Mouse (Mus musculus) small intestine, adult 2 months (tissue): ENCODE data around the gene Ankrd10. TPM values are rescaled to one million over a fixed set of nuclear protein-coding genes. Genes with fewer than 3 reads are reported as not detected.
"Not testable (repeated sequence)": the region's sequence is repeated elsewhere in the genome, so short reads cannot be mapped to it uniquely, and the experiment has no call there.

ENCODE experiments used
- H3K27ac ChIP-seq: fragments of 200-500 bp; 2 replicates; pipeline ENCODE4 v1.5.1; 2012; ENCODE audit warnings: low read depth, low read length, control low read depth, inconsistent platforms; ENCODE audit not compliant: insufficient read depth
- H3K27me3 ChIP-seq: fragments of 200-500 bp; 2 replicates; pipeline ENCODE4 v1.6.1; 2012; ENCODE audit warnings: mild to moderate bottlenecking, moderate library complexity, low read length, inconsistent platforms; ENCODE audit not compliant: control insufficient read depth, insufficient read depth
- H3K36me3 ChIP-seq: fragments of 200-500 bp; 2 replicates; pipeline ENCODE4 v1.6.1; 2012; ENCODE audit warnings: mild to moderate bottlenecking, low read length, control low read depth, inconsistent platforms; ENCODE audit not compliant: control insufficient read depth, insufficient read depth
- H3K4me1 ChIP-seq: fragments of 200-500 bp; 2 replicates; pipeline ENCODE4 v1.6.1; 2012; ENCODE audit warnings: low read length, inconsistent platforms, mixed read lengths; ENCODE audit not compliant: control insufficient read depth, insufficient read depth, insufficient read length
- H3K4me3 ChIP-seq: fragments of 200-500 bp; 2 replicates; pipeline ENCODE4 v1.5.1; 2012; ENCODE audit warnings: low read depth, mild to moderate bottlenecking, control low read depth, inconsistent platforms, low read length, moderate library complexity
- CTCF ChIP-seq: fragments of 200-500 bp; IDR thresholded peaks from 2 replicates; pipeline ENCODE4 v1.5.1; 2012; ENCODE audit warnings: low read depth, mild to moderate bottlenecking, control low read depth, inconsistent platforms, low read length, moderate library complexity, mixed read lengths; ENCODE audit not compliant: insufficient replicate concordance, insufficient read length; ENCODE audit errors: extremely low read depth
- POLR2A ChIP-seq: fragments of 200-500 bp; IDR thresholded peaks from 2 replicates; pipeline ENCODE4 v1.6.1; 2012; ENCODE audit warnings: low read depth, mild to moderate bottlenecking, control low read depth, inconsistent platforms, low read length, moderate library complexity
- WGBS: fragments of 180-500 bp; shearing (Covaris S2); methylation state at CpG from one replicate; pipeline ENCODE4 v1.1.7; 2018; 5-methylcytosine and 5-hydroxymethylcytosine counted together
- polyA plus RNA-seq: library from polyadenylated mRNA; depleted of rRNA; stranded (reverse); fragments of >200 nt; gene quantifications from 2 replicates; pipeline ENCODE4 v1.2.3, GENCODE M21; 2012; rRNA removed

Ankrd10 gene
- 27.3 and 40.4 TPM in 2 replicates for polyA plus RNA-seq

- under 1% methylated on average over 40 of the region's 40 CpGs for WGBS
- peaks cover 4% of the 10 kb centered on the region for H3K4me1 ChIP-seq
- peaks cover 6% of the 10 kb centered on the region; the same call in 1 of the 2 replicates for H3K36me3 ChIP-seq
- H3K27me3 ChIP-seq = no peaks in the 10 kb centered on the region
- no peak for TF ChIP-seq CTCF
- peak; percentile 79; the same call in 1 of the 2 replicates for TF ChIP-seq POLR2A
- peak within 1 kb of the TSS; percentile 82 for H3K4me3 ChIP-seq
- H3K27ac ChIP-seq = peak within 1 kb of the TSS; percentile 88
These were observed at the start of gene Ankrd10 for GRCm38 (mm10) chr8:11635611-11636081. Gene Ankrd10 (minus strand): TSS chr8:11635757.

- WGBS = 78% methylated on average over 7 of the region's 7 CpGs
- Histone ChIP-seq H3K4me1 (no peaks in the 10 kb centered on the region), H3K4me3 (no peak overlapping the region), H3K27ac (no peak overlapping the region), H3K27me3 (no peaks in the 10 kb centered on the region), H3K36me3 (no peaks in the 10 kb centered on the region)
- TF ChIP-seq POLR2A (no peak), CTCF (no peak)
These were observed 49.0 kb upstream of the Ankrd10 start for GRCm38 (mm10) chr8:11684558-11684957.

- Histone ChIP-seq H3K4me3 (no peak overlapping the region), H3K27me3 (no peaks in the 10 kb centered on the region; the same call in 1 of the 2 replicates), H3K4me1 (no peaks in the 10 kb centered on the region), H3K36me3 (no peaks in the 10 kb centered on the region), H3K27ac (no peak overlapping the region)
- no peak for TF ChIP-seq CTCF
- no peak for TF ChIP-seq POLR2A
- WGBS = 59% methylated on average over 2 of the region's 2 CpGs
These were observed 32.8 kb upstream of the Ankrd10 start for GRCm38 (mm10) chr8:11668308-11668707.

GRCm38 (mm10) chr8:11666023-11666716, 30.6 kb upstream of the Ankrd10 start:
- H3K27ac ChIP-seq, H3K27me3 ChIP-seq, H3K36me3 ChIP-seq, H3K4me1 ChIP-seq, H3K4me3 ChIP-seq: not testable (repeated sequence)
- 83% methylated on average over 20 of the region's 20 CpGs for WGBS

- no peaks in the 10 kb centered on the region for H3K36me3 ChIP-seq
- H3K4me1 ChIP-seq = no peaks in the 10 kb centered on the region
- H3K27me3 ChIP-seq = no peaks in the 10 kb centered on the region
- TF ChIP-seq CTCF (no peak), POLR2A (no peak)
- no peak overlapping the region for H3K4me3 ChIP-seq
- WGBS = 54% methylated on average over 3 of the region's 3 CpGs
- no peak overlapping the region for H3K27ac ChIP-seq
These were observed 26.4 kb upstream of the Ankrd10 start for GRCm38 (mm10) chr8:11661969-11662368.

- WGBS = 88% methylated on average over 5 of the region's 5 CpGs
- H3K27me3 ChIP-seq = no peaks in the 10 kb centered on the region
- H3K4me1 ChIP-seq = no peaks in the 10 kb centered on the region
- H3K36me3 ChIP-seq = no peaks in the 10 kb centered on the region
- no peak overlapping the region for H3K4me3 ChIP-seq
- TF ChIP-seq POLR2A = no peak
- TF ChIP-seq CTCF = no peak
- H3K27ac ChIP-seq = no peak overlapping the region
These were observed 14.5 kb upstream of the Ankrd10 start for GRCm38 (mm10) chr8:11650021-11650420.

- Histone ChIP-seq H3K4me1 (no peaks in the 10 kb centered on the region), H3K4me3 (no peak overlapping the region), H3K27ac (no peak overlapping the region), H3K36me3 (no peaks in the 10 kb centered on the region), H3K27me3 (no peaks in the 10 kb centered on the region)
- TF ChIP-seq POLR2A = no peak
- TF ChIP-seq CTCF = no peak
- WGBS = 23% methylated on average over 2 of the region's 2 CpGs
These were observed 7.6 kb upstream of the Ankrd10 start for GRCm38 (mm10) chr8:11643123-11643522.

GRCm38 (mm10) chr8:11640606-11641005, 5.0 kb upstream of the Ankrd10 start:
- WGBS = 81% methylated on average over 2 of the region's 2 CpGs
- Histone ChIP-seq H3K4me1 (peaks cover 2% of the 10 kb centered on the region; the same call in 1 of the 2 replicates), H3K27ac (no peak overlapping the region), H3K27me3 (no peaks in the 10 kb centered on the region), H3K4me3 (no peak overlapping the region), H3K36me3 (no peaks in the 10 kb centered on the region)
- TF ChIP-seq CTCF (no peak), POLR2A (no peak)
